Mouse (Mus musculus) midbrain, embryonic 15.5 days (tissue): ENCODE measurements around the gene Gmds. TPM values are rescaled to one million over a fixed set of nuclear protein-coding genes. Genes with fewer than 3 reads are reported as not detected.
A peak's percentile ranks its signal among the peaks of the same experiment; 100 is the strongest.

Source experiments
- ATAC-seq: fragments of 200-750 bp; cut with Nextera tagmentation; replicated peaks from 2 replicates; pipeline ENCODE4 v1.8.0; 2017; ENCODE audit warnings: moderate TSS enrichment
- H3K27ac ChIP-seq: fragments of 300-500 bp; sonication (generic); 2 replicates; pipeline ENCODE4 v1.5.1; 2015; ENCODE audit warnings: mild to moderate bottlenecking, inconsistent platforms
- H3K27me3 ChIP-seq: fragments of 300-500 bp; sonication (generic); replicated peaks from 2 replicates; pipeline ENCODE4 v1.6.1; 2015; ENCODE audit warnings: inconsistent platforms
- H3K36me3 ChIP-seq: fragments of 300-500 bp; sonication (generic); replicated peaks from 2 replicates; pipeline ENCODE4 v1.6.1; 2015; ENCODE audit warnings: inconsistent platforms
- H3K4me1 ChIP-seq: fragments of 300-500 bp; sonication (generic); 2 replicates; pipeline ENCODE4 v1.6.1; 2015; ENCODE audit warnings: inconsistent platforms
- H3K4me2 ChIP-seq: fragments of 300-500 bp; sonication (generic); 2 replicates; pipeline ENCODE4 v1.6.1; 2015; ENCODE audit warnings: inconsistent platforms, mild to moderate bottlenecking, moderate library complexity
- H3K4me3 ChIP-seq: fragments of 300-500 bp; sonication (generic); 2 replicates; pipeline ENCODE4 v1.5.1; 2015; ENCODE audit warnings: mild to moderate bottlenecking, inconsistent platforms
- H3K9ac ChIP-seq: fragments of 300-500 bp; sonication (generic); 2 replicates; pipeline ENCODE4 v1.6.1; 2015; ENCODE audit warnings: mild to moderate bottlenecking, inconsistent platforms
- H3K9me3 ChIP-seq: fragments of 300-500 bp; sonication (generic); 2 replicates; pipeline ENCODE4 v1.6.1; 2016; ENCODE audit warnings: inconsistent platforms
- WGBS: fragments of 180-500 bp; shearing (Covaris S2); methylation state at CpG from one replicate; pipeline ENCODE4 v1.1.7; 2015; ENCODE audit warnings: mixed read lengths; 5-methylcytosine and 5-hydroxymethylcytosine counted together
- polyA plus RNA-seq: library from polyadenylated mRNA; unstranded; fragments of >200 nt; fragmentation: Nextera tagmentation; extraction: Ambion mirVana; gene quantifications from 2 replicates; pipeline ENCODE4 v1.2.1, GENCODE M21; 2015

Gmds gene
- polyA plus RNA-seq, 1 experiment from 2014 or later = 35.6 TPM

- Histone ChIP-seq H3K9ac (no peak overlapping the region), H3K36me3 (no peaks in the 10 kb centered on the region), H3K4me1 (no peaks in the 10 kb centered on the region), H3K4me3 (no peak overlapping the region), H3K9me3 (no peaks in the 10 kb centered on the region), H3K27me3 (no peaks in the 10 kb centered on the region), H3K27ac (no peak overlapping the region), H3K4me2 (no peak overlapping the region)
- ATAC-seq = no peak
- 81% methylated on average over 1 of the region's 1 CpGs for WGBS
Measured at GRCm38 (mm10) chr13:32040822-32041221, 297.7 kb downstream of the Gmds start.

- Histone ChIP-seq H3K27ac (no peak overlapping the region), H3K36me3 (no peaks in the 10 kb centered on the region), H3K4me1 (0 out of 2 replicates have a peak, but pooled peaks cover 3% of the 10 kb centered on the region), H3K9me3 (no peaks in the 10 kb centered on the region), H3K9ac (no peak overlapping the region), H3K27me3 (no peaks in the 10 kb centered on the region), H3K4me3 (no peak overlapping the region), H3K4me2 (no peak overlapping the region)
- no peak for ATAC-seq
- WGBS = 53% methylated on average over 5 of the region's 5 CpGs
Measured at GRCm38 (mm10) chr13:32036902-32037301, 301.6 kb downstream of the Gmds start.

GRCm38 (mm10) chr13:32034799-32035448 lies 303.6 kb downstream of the Gmds start:
- no peak for ATAC-seq
- WGBS = 87% methylated on average over 6 of the region's 6 CpGs
- H3K9ac ChIP-seq = no peak overlapping the region
- 0 out of 2 replicates have a peak, but pooled peaks cover 3% of the 10 kb centered on the region for H3K4me1 ChIP-seq
- no peak overlapping the region for H3K27ac ChIP-seq
- no peak overlapping the region for H3K4me2 ChIP-seq
- H3K9me3 ChIP-seq = no peaks in the 10 kb centered on the region
- no peaks in the 10 kb centered on the region for H3K36me3 ChIP-seq
- no peaks in the 10 kb centered on the region for H3K27me3 ChIP-seq
- no peak overlapping the region for H3K4me3 ChIP-seq

- no peak overlapping the region for H3K4me2 ChIP-seq
- H3K4me3 ChIP-seq = no peak overlapping the region
- 47% methylated on average over 8 of the region's 8 CpGs for WGBS
- no peak for ATAC-seq
- H3K9ac ChIP-seq = no peak overlapping the region
- no peaks in the 10 kb centered on the region for H3K36me3 ChIP-seq
- H3K9me3 ChIP-seq = no peaks in the 10 kb centered on the region
- no peaks in the 10 kb centered on the region for H3K27me3 ChIP-seq
- no peak overlapping the region for H3K27ac ChIP-seq
- 0 out of 2 replicates have a peak, but pooled peaks cover 3% of the 10 kb centered on the region for H3K4me1 ChIP-seq
Measured at GRCm38 (mm10) chr13:32034139-32034538, 304.4 kb downstream of the Gmds start.

- H3K36me3 ChIP-seq = no peaks in the 10 kb centered on the region
- no peaks in the 10 kb centered on the region for H3K9me3 ChIP-seq
- H3K9ac ChIP-seq = no peak overlapping the region
- no peak for ATAC-seq
- no peak overlapping the region for H3K27ac ChIP-seq
- H3K4me2 ChIP-seq = no peak overlapping the region
- no peaks in the 10 kb centered on the region for H3K27me3 ChIP-seq
- no peaks in the 10 kb centered on the region for H3K4me1 ChIP-seq
- 89% methylated on average over 6 of the region's 6 CpGs for WGBS
- H3K4me3 ChIP-seq = no peak overlapping the region
Measured at GRCm38 (mm10) chr13:32026226-32026975, 312.1 kb downstream of the Gmds start.

- no peak for ATAC-seq
- H3K27me3 ChIP-seq = no peaks in the 10 kb centered on the region
- no peaks in the 10 kb centered on the region for H3K9me3 ChIP-seq
- H3K27ac ChIP-seq = no peak overlapping the region
- H3K4me3 ChIP-seq = no peak overlapping the region
- no peaks in the 10 kb centered on the region for H3K4me1 ChIP-seq
- H3K4me2 ChIP-seq = no peak overlapping the region
- H3K9ac ChIP-seq = no peak overlapping the region
- no peaks in the 10 kb centered on the region for H3K36me3 ChIP-seq
Measured at GRCm38 (mm10) chr13:32024822-32025221, 313.7 kb downstream of the Gmds start.

- Histone ChIP-seq H3K27ac (no peak overlapping the region), H3K36me3 (no peaks in the 10 kb centered on the region), H3K9ac (no peak overlapping the region), H3K4me2 (no peak overlapping the region), H3K4me1 (no peaks in the 10 kb centered on the region), H3K27me3 (no peaks in the 10 kb centered on the region), H3K9me3 (no peaks in the 10 kb centered on the region), H3K4me3 (no peak overlapping the region)
- 57% methylated on average over 6 of the region's 6 CpGs for WGBS
- no peak for ATAC-seq
Measured at GRCm38 (mm10) chr13:32020455-32021249, 317.9 kb downstream of the Gmds start.

- no peaks in the 10 kb centered on the region for H3K36me3 ChIP-seq
- H3K4me3 ChIP-seq = no peak overlapping the region
- H3K27ac ChIP-seq = no peak overlapping the region
- H3K9ac ChIP-seq = no peak overlapping the region
- ATAC-seq = no peak; the same call in 1 of the 2 replicates
- H3K9me3 ChIP-seq = no peaks in the 10 kb centered on the region
- no peaks in the 10 kb centered on the region for H3K27me3 ChIP-seq
- H3K4me2 ChIP-seq = no peak overlapping the region
- no peaks in the 10 kb centered on the region for H3K4me1 ChIP-seq
Measured at GRCm38 (mm10) chr13:32019256-32019620, 319.3 kb downstream of the Gmds start.

- ATAC-seq = peak; percentile 84
- WGBS = 48% methylated on average over 4 of the region's 4 CpGs
Measured at GRCm38 (mm10) chr13:32018518-32019255, 319.9 kb downstream of the Gmds start.

GRCm38 (mm10) chr13:32008802-32009201 lies 329.7 kb downstream of the Gmds start:
- H3K36me3 ChIP-seq = no peaks in the 10 kb centered on the region
- no peaks in the 10 kb centered on the region for H3K27me3 ChIP-seq
- WGBS = 44% methylated on average over 4 of the region's 4 CpGs
- H3K27ac ChIP-seq = no peak overlapping the region
- ATAC-seq = no peak
- no peak overlapping the region for H3K9ac ChIP-seq
- H3K4me1 ChIP-seq = no peaks in the 10 kb centered on the region
- H3K4me3 ChIP-seq = no peak overlapping the region
- no peaks in the 10 kb centered on the region for H3K9me3 ChIP-seq
- no peak overlapping the region for H3K4me2 ChIP-seq

More at GRCm38 (mm10) chr13:32018518-32019255, 319.9 kb downstream of the Gmds start:
- H3K4me3 ChIP-seq = no peak overlapping the region
- H3K9me3 ChIP-seq = no peaks in the 10 kb centered on the region
- H3K9ac ChIP-seq = no peak overlapping the region
- no peaks in the 10 kb centered on the region for H3K4me1 ChIP-seq
- H3K27ac ChIP-seq = no peak overlapping the region
- no peaks in the 10 kb centered on the region for H3K27me3 ChIP-seq
- no peaks in the 10 kb centered on the region for H3K36me3 ChIP-seq
- H3K4me2 ChIP-seq = no peak overlapping the region

- WGBS = 65% methylated on average over 7 of the region's 7 CpGs
- ATAC-seq = no peak
- H3K36me3 ChIP-seq = no peaks in the 10 kb centered on the region
- H3K27ac ChIP-seq = no peak overlapping the region
- H3K4me2 ChIP-seq = no peak overlapping the region
- H3K9ac ChIP-seq = no peak overlapping the region
- H3K4me1 ChIP-seq = no peaks in the 10 kb centered on the region
- H3K4me3 ChIP-seq = no peak overlapping the region
- H3K27me3 ChIP-seq = no peaks in the 10 kb centered on the region
- no peaks in the 10 kb centered on the region for H3K9me3 ChIP-seq
Measured at GRCm38 (mm10) chr13:32008116-32008641, 330.4 kb downstream of the Gmds start.

GRCm38 (mm10) chr13:31993391-31993790 lies 345.1 kb downstream of the Gmds start:
- no peak overlapping the region for H3K4me2 ChIP-seq
- no peaks in the 10 kb centered on the region for H3K27me3 ChIP-seq
- no peaks in the 10 kb centered on the region for H3K9me3 ChIP-seq
- ATAC-seq = no peak
- H3K9ac ChIP-seq = no peak overlapping the region
- no peaks in the 10 kb centered on the region for H3K36me3 ChIP-seq
- H3K4me1 ChIP-seq = peaks cover 7% of the 10 kb centered on the region; the same call in 1 of the 2 replicates
- no peak overlapping the region for H3K4me3 ChIP-seq
- no peak overlapping the region for H3K27ac ChIP-seq
- 79% methylated on average over 4 of the region's 4 CpGs for WGBS
